1 mouse cellular context compared by ENCODE assay signal in the genomic region with DNA sequence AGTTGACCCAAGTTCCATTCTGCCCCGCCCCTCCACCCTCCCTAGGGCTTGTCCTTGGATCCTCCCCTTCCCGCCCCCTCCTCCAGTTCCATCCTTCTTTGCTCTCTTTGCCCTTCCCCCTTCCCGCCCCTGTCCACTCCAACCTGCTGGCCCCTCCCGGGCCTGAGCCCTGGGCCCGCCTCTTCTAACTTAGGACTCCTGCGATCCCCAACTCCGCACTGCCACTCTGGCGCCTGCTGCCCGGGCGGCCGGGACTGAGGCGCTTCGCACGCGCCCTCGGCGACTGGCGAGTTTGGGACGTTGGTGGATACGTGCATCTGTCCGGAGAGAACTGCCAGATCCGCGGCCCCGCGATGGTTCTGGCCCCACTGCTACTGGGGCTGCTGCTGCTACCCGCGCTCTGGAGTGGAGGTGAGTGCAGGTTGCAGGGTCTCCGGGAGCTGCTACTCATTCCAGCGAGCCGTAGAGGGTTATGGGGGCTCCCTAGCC.
TF ChIP-seq lines count a peak whose summit lies in the region.

TSS of gene Mertk (plus strand) at position 264 of the 489 bp plus-strand sequence.

TF ChIP-seq in CH12.LX, 34 proteins besides CTCF, POLR2A, EP300 and RAD21 (continued from another document):
- TF ChIP-seq MAFK (IDR thresholded peaks at IDR 0.05; ENCODE audit: insufficient replicate concordance, low read length) (no peak), MEF2A (IDR thresholded peaks at IDR 0.05; ENCODE audit: borderline replicate concordance, low read depth, low read length) (no peak), ZMIZ1 (IDR thresholded peaks at IDR 0.05; ENCODE audit: low read depth, low read length) (no peak), IRF4 (IDR thresholded peaks at IDR 0.05; ENCODE audit: low read depth, low read length) (no peak), TCF12 (IDR thresholded peaks at IDR 0.05; ENCODE audit: low read depth, low read length) (no peak), ETS1 (conservative IDR thresholded peaks at IDR 0.05; ENCODE audit: low read depth, low read length) (no peak), CHD1 (IDR thresholded peaks at IDR 0.05; ENCODE audit: low read depth, low read length) (no peak), POLR2AphosphoS2 (IDR thresholded peaks at IDR 0.05; ENCODE audit: low read depth, low read length) (no peak), JUND (conservative IDR thresholded peaks at IDR 0.05; ENCODE audit: low read depth, low read length) (no peak), KAT2A (IDR thresholded peaks at IDR 0.05; ENCODE audit: insufficient replicate concordance, low read length) (no peak), BHLHE40 (IDR thresholded peaks at IDR 0.05; ENCODE audit: low read depth, low read length) (no peak)
